Mouse (Mus musculus): Measurements from ENCODE around the gene Tmem108.

- TF ChIP-seq CTCF (conservative IDR thresholded peaks at IDR 0.05; ENCODE audit: low read length) (no peak), POU5F1 (IDR thresholded peaks at IDR 0.05; ENCODE audit: borderline replicate concordance, low read length) (no peak), NANOG (IDR thresholded peaks at IDR 0.05; ENCODE audit: borderline replicate concordance, low read length) (no peak)
These were observed 287.5 kb downstream of the Tmem108 start for GRCm38 (mm10) chr9:103473915-103474688.
